Mouse (Mus musculus): ENCODE results near the gene Zfp423. TPM values are rescaled to one million over a fixed set of nuclear protein-coding genes. Genes with fewer than 3 reads are reported as not detected.

The Zfp423 gene
- total and polyA plus RNA-seq, 3 experiments, result not detected

GRCm38 (mm10) chr8:87833841-87834620 is 125.4 kb downstream of the Zfp423 start:
- Histone ChIP-seq H3K79me2 (ENCODE audit: control insufficient read depth, insufficient read depth, low read length, poor library complexity) (no peaks in the 10 kb centered on the region), H3K4me1 (ENCODE audit: control insufficient read depth in 1 of 2, insufficient read depth in 2 of 2, low read length in 2 of 2) (no peaks in the 10 kb centered on the region), H3K36me3 (ENCODE audit: control insufficient read depth in 1 of 2, insufficient read depth in 2 of 2, low read length in 2 of 2) (no peaks in the 10 kb centered on the region), H3K9ac (ENCODE audit: control insufficient read depth, low read depth, low read length, poor library complexity, severe bottlenecking) (no peak overlapping the region), H3K9me3 (replicated peaks; ENCODE audit: insufficient read depth, low read length) (no peaks in the 10 kb centered on the region), H3K27me3 (ENCODE audit: control insufficient read depth in 1 of 2, insufficient read depth in 2 of 2, low read length in 2 of 2) (no peaks in the 10 kb centered on the region), H3K27ac (ENCODE audit: control insufficient read depth, low read depth, low read length) (no peak overlapping the region), H3K4me3 (ENCODE audit: control insufficient read depth in 1 of 2, insufficient read depth in 1 of 2, low read depth in 2 of 2, low read length in 2 of 2) (no peak overlapping the region)
- no peak for DNase-seq (ENCODE audit: low read depth, low spot score)
- TF ChIP-seq USF2 (IDR thresholded peaks at IDR 0.05; ENCODE audit: borderline replicate concordance in 1 of 2, insufficient read depth in 1 of 2, low read depth in 1 of 2, low read length in 2 of 2) (no peak), CHD1 (IDR thresholded peaks at IDR 0.05; ENCODE audit: low read depth, low read length) (no peak), NRF1 (IDR thresholded peaks at IDR 0.05; ENCODE audit: insufficient read depth, low read depth, low read length, poor library complexity, severe bottlenecking) (no peak), USF1 (IDR thresholded peaks at IDR 0.05; ENCODE audit: low read depth, low read length) (no peak), EP300 (IDR thresholded peaks at IDR 0.05; ENCODE audit: low read depth in 1 of 2, low read length in 2 of 2) (no peak), POLR2A (IDR thresholded peaks at IDR 0.05; ENCODE audit: control insufficient read depth in 1 of 2, insufficient read depth in 1 of 2, low read depth in 1 of 2, low read length in 2 of 2, poor library complexity in 1 of 2) (no peak), MXI1 (IDR thresholded peaks at IDR 0.05; ENCODE audit: low read depth, low read length) (no peak), MAFK (IDR thresholded peaks at IDR 0.05; ENCODE audit: borderline replicate concordance, low read depth, low read length) (no peak), SMC3 (IDR thresholded peaks at IDR 0.05; ENCODE audit: low read depth, low read length) (no peak), ELF1 (IDR thresholded peaks at IDR 0.05; ENCODE audit: low read depth, low read length) (no peak), ETS1 (IDR thresholded peaks at IDR 0.05; ENCODE audit: low read depth, low read length) (no peak), TAL1 (IDR thresholded peaks at IDR 0.05; ENCODE audit: low read length) (no peak), RCOR1 (IDR thresholded peaks at IDR 0.05; ENCODE audit: low read depth, low read length) (no peak), POLR2AphosphoS2 (IDR thresholded peaks at IDR 0.05; ENCODE audit: low read length) (no peak), MYB (IDR thresholded peaks at IDR 0.05; ENCODE audit: low read depth, low read length) (no peak), POLR2AphosphoS5 (IDR thresholded peaks at IDR 0.05; ENCODE audit: borderline replicate concordance, low read depth, low read length) (no peak), MAZ (IDR thresholded peaks at IDR 0.05; ENCODE audit: low read depth, low read length) (no peak), NELFE (IDR thresholded peaks at IDR 0.05; ENCODE audit: low read depth, low read length) (no peak), ZNF384 (IDR thresholded peaks at IDR 0.05; ENCODE audit: low read depth, low read length) (no peak)

GRCm38 (mm10) chr8:87833339-87833738 is 126.1 kb downstream of the Zfp423 start:
- no peaks in the 10 kb centered on the region for H3K27me3 ChIP-seq (ENCODE audit: control insufficient read depth in 1 of 2, insufficient read depth in 2 of 2, low read length in 2 of 2)
- H3K36me3 ChIP-seq (ENCODE audit: control insufficient read depth in 1 of 2, insufficient read depth in 2 of 2, low read length in 2 of 2), result no peaks in the 10 kb centered on the region
- H3K27ac ChIP-seq (ENCODE audit: control insufficient read depth, low read depth, low read length), result no peak overlapping the region
- H3K9ac ChIP-seq (ENCODE audit: control insufficient read depth, low read depth, low read length, poor library complexity, severe bottlenecking), result no peak overlapping the region
- H3K4me1 ChIP-seq (ENCODE audit: control insufficient read depth in 1 of 2, insufficient read depth in 2 of 2, low read length in 2 of 2), result no peaks in the 10 kb centered on the region
- no peaks in the 10 kb centered on the region for H3K79me2 ChIP-seq (ENCODE audit: control insufficient read depth, insufficient read depth, low read length, poor library complexity)
- H3K4me3 ChIP-seq (ENCODE audit: control insufficient read depth in 1 of 2, insufficient read depth in 1 of 2, low read depth in 2 of 2, low read length in 2 of 2), result no peak overlapping the region
- TF ChIP-seq UBTF (IDR thresholded peaks at IDR 0.05; ENCODE audit: borderline replicate concordance, insufficient read depth, low read depth, low read length) (no peak), SMC3 (IDR thresholded peaks at IDR 0.05; ENCODE audit: low read depth, low read length) (no peak), ZMIZ1 (IDR thresholded peaks at IDR 0.05; ENCODE audit: low read depth, low read length) (no peak), MYB (IDR thresholded peaks at IDR 0.05; ENCODE audit: low read depth, low read length) (no peak), CHD2 (IDR thresholded peaks at IDR 0.05; ENCODE audit: low read length) (no peak), NRF1 (IDR thresholded peaks at IDR 0.05; ENCODE audit: insufficient read depth, low read depth, low read length, poor library complexity, severe bottlenecking) (no peak), GATA1 (IDR thresholded peaks at IDR 0.05; ENCODE audit: low read depth, low read length) (no peak), ZC3H11A (IDR thresholded peaks at IDR 0.05; ENCODE audit: low read depth, low read length) (no peak), MXI1 (IDR thresholded peaks at IDR 0.05; ENCODE audit: low read depth, low read length) (no peak), BHLHE40 (IDR thresholded peaks at IDR 0.05; ENCODE audit: borderline replicate concordance, low read depth, low read length) (no peak)
- no peaks in the 10 kb centered on the region for H3K9me3 ChIP-seq (replicated peaks; ENCODE audit: insufficient read depth, low read length)
- DNase-seq (ENCODE audit: low read depth, low spot score), result no peak
